Mouse (Mus musculus) adrenal gland, postnatal 4 days (tissue): ENCODE data around the gene Prl7a2. TPM values are rescaled to one million over a fixed set of nuclear protein-coding genes. Genes with fewer than 3 reads are reported as not detected.

Experiments used
- DNase-seq, 2 experiments: peaks; one replicate each; pipeline ENCODE4 v3.0.0; 2021 to 2022; ENCODE audit warnings: low spot score in 2 of 2, mixed read lengths in 2 of 2
- long read RNA-seq, 2 experiments: library from polyadenylated mRNA; stranded (forward); transcript quantifications; one replicate each; pipeline ENCODE4 v2.0.0; 2021
- total RNA-seq, 2 experiments: library from RNA; stranded (reverse); gene quantifications; 2 replicates each; pipeline ENCODE4 v1.2.3; 2021

The Prl7a2 gene
- not detected for total RNA-seq
- long read RNA-seq, experiment 1: 0 reads
- long read RNA-seq, experiment 2: 0 reads

- DNase-seq: no peak
These were observed at the start of gene Prl7a2 for GRCm38 (mm10) chr13:27667936-27668335. Prl7a2 (minus strand) TSS chr13:27668036.

DNA sequence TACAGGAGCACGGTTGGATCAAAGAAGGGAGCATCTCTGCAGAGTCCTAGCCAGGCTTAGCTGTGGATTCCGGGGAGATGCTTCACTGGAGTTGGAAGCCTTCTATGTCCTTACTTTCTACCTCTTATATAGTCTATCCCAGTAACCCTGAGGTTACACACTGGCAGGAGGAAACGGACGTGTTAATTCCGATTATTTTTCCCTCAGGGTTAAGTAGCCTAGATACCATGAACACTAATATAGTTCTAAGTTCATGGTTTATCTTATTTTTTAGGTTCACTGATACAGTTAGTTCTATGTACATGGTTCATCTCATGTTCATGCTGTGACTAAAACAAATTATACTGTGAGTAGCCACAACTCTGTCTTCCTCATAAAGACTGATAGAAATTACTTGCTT is 48.8 kb upstream of the Prl7a2 start, which contains the start of gene Prl7d1:
Prl7d1 (minus strand) TSS at position 101 of the 400 bp plus-strand sequence.
- DNase-seq: no peak

- DNase-seq: no peak
These were observed 38.7 kb upstream of the Prl7a2 start for GRCm38 (mm10) chr13:27706521-27706920.

- DNase-seq: no peak
These were observed 7.1 kb downstream of the Prl7a2 start for GRCm38 (mm10) chr13:27660747-27661146.

- no peak for DNase-seq
These were observed 25.4 kb downstream of the Prl7a2 start, which contains the start of gene Prl7a1 for GRCm38 (mm10) chr13:27642393-27642792. Prl7a1 (minus strand) TSS chr13:27642493.

DNA sequence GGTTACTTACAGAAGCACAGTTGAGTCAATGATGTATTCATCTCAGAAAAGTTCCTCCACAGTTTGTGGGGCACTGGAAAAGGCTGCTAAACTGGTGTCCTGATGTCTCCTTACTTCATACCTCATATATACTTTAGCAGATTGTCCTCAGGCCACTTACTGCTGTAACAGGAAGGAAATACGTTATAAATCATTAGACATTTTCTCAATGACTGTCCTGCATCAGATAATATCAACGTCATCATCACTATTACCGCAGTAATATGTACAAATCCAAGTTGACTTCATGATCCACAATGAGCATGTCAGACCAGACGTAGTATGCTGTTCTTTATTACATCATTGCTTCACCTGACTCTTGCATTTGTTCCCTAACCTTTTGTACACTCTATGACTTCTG is 57.4 kb downstream of the Prl7a2 start, which contains the start of gene Prl7b1:
Prl7b1 (minus strand) TSS at position 101 of the 400 bp plus-strand sequence.
- DNase-seq: no peak

Other genes with a start within 250 kb of the Prl7a2 start
- not detected for gene Prl8a6, start 229.3 kb downstream of the Prl7a2 start, total RNA-seq
- gene Prl8a8, start 154.8 kb downstream of the Prl7a2 start, total RNA-seq: not detected
- gene Prl8a9, start 103.4 kb downstream of the Prl7a2 start, total RNA-seq: not detected
- gene Prl8a1, start 85.9 kb downstream of the Prl7a2 start, total RNA-seq: not detected
- gene Prl7b1, start 57.5 kb downstream of the Prl7a2 start, total RNA-seq: not detected
- not detected for gene Prl7a1, start 25.5 kb downstream of the Prl7a2 start, total RNA-seq
- gene Prl7d1, start 48.7 kb upstream of the Prl7a2 start, total RNA-seq: not detected
- gene Prl7c1, start 112.8 kb upstream of the Prl7a2 start, total RNA-seq: not detected
- not detected for gene Prl2a1, start 133.6 kb upstream of the Prl7a2 start, total RNA-seq
- gene Prl2c1, start 181.3 kb upstream of the Prl7a2 start, total RNA-seq: not detected